Mouse (Mus musculus) T-cell, adult 66 days (primary cell): ENCODE data around the gene Gm12569. TPM values are rescaled to one million over a fixed set of nuclear protein-coding genes. Genes with fewer than 3 reads are reported as not detected.

Experiments used
- total RNA-seq, 2 experiments: library from RNA; stranded (reverse); gene quantifications; 3 replicates in 1 of 2; 4 replicates in 1 of 2; pipeline ENCODE4 v1.2.4; 2023

Gm12569 gene
- total RNA-seq, result not detected

GRCm38 (mm10) chr11:51220308-51220707, at the start of gene Gm12569:
Gene Gm12569, plus strand, starts transcription at chr11:51220473.

GRCm38 (mm10) chr11:51261680-51262219, 41.5 kb downstream of the Gm12569 start, which contains the start of gene Clk4:
Gene Clk4, plus strand, starts transcription at chr11:51261730.

GRCm38 (mm10) chr11:51262342-51263285, 42.3 kb downstream of the Gm12569 start, which contains the start of gene BC049762:
Gene BC049762, minus strand, starts transcription at chr11:51263046.

Other genes with a start within 250 kb of the Gm12569 start
- gene Olfr1377, start 238.5 kb upstream of the Gm12569 start, total RNA-seq, result not detected
- not detected for gene Olfr51, start 216.9 kb upstream of the Gm12569 start, total RNA-seq
- gene Olfr54, start 206.2 kb upstream of the Gm12569 start, total RNA-seq, result not detected
- not detected for gene Olfr1375, start 172.4 kb upstream of the Gm12569 start, total RNA-seq
- gene Zfp354a, start 161.2 kb upstream of the Gm12569 start, total RNA-seq, result not detected
- gene Clk4, start 41.3 kb downstream of the Gm12569 start, total RNA-seq, result 100 to 1,000 TPM; 227 to 236 TPM
- not detected for gene BC049762, start 42.6 kb downstream of the Gm12569 start, total RNA-seq
- gene Col23a1, start 69.4 kb downstream of the Gm12569 start, total RNA-seq, result 1 to 10 TPM; 1.4 to 1.5 TPM